Mouse (Mus musculus): ENCODE measurements around the gene Ms4a4c. TPM values are rescaled to one million over a fixed set of nuclear protein-coding genes. Genes with fewer than 3 reads are reported as not detected.
"Not testable (repeated sequence)": the region's sequence is repeated elsewhere in the genome, so short reads cannot be mapped to it uniquely, and the experiment has no call there.

Ms4a4c gene
- polyA plus RNA-seq, 1 experiment from 2014 or later = 1.5 TPM

DNA sequence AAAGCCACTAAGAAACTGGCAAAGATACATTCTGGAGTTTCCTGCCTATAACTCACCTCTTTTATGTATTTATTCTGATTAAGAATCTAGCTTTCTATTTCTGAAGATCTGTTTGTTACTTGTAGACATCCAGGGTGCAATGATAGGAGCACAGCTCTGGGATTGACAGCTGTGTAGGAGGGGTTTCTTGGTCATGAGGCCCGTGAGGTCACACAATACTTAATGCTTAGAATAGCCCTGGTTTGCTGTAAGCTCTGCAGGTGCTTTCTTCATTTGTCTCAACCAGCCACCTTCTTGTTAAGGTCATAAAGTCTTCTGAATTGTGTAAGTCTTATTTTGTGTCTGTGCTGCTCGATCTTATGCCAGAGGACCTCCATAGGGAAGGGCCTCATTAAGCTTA, 15.6 kb upstream of the Ms4a4c start:
- H3K27ac ChIP-seq (ENCODE audit: low read length) = no peak overlapping the region
- no peak overlapping the region for H3K4me3 ChIP-seq (ENCODE audit: low read length)
- no peaks in the 10 kb centered on the region for H3K36me3 ChIP-seq (ENCODE audit: control insufficient read depth, insufficient read depth, low read length)
- no peak overlapping the region for H3K9ac ChIP-seq (ENCODE audit: low read depth, low read length)
- H3K27me3 ChIP-seq (replicated peaks; ENCODE audit: control insufficient read depth, insufficient read depth, low read length) = no peaks in the 10 kb centered on the region
- H3K4me2 ChIP-seq (ENCODE audit: low read depth, low read length) = no peak overlapping the region
- ATAC-seq = no peak
- H3K4me1 ChIP-seq (ENCODE audit: control insufficient read depth, insufficient read depth, low read length) = no peaks in the 10 kb centered on the region
- no peaks in the 10 kb centered on the region for H3K9me3 ChIP-seq (ENCODE audit: control insufficient read depth, low read length)
- 82% methylated on average over 2 of the region's 2 CpGs for WGBS

DNA sequence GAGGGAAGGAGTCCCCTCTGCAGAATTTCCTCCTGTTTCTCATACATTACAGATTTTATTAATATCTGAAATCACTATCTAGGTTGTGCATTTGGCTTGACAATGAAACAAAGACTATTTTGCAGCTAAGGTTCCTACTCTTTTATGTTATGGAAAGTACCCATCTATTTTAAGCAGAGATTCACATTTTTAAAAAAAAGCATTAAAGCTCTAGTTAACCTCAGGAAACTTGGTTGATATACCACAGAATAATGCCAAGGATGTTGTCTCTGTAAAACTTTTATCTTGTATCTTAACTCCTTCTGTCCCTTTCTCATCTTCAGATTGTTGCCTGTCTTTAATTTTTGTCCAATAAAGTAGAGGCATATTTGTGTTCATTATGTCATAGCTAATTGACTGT, 8.8 kb upstream of the Ms4a4c start:
- Histone ChIP-seq H3K9me3 (ENCODE audit: control insufficient read depth, low read length) (no peaks in the 10 kb centered on the region), H3K27me3 (replicated peaks; ENCODE audit: control insufficient read depth, insufficient read depth, low read length) (no peaks in the 10 kb centered on the region), H3K4me1 (ENCODE audit: control insufficient read depth, insufficient read depth, low read length) (no peaks in the 10 kb centered on the region), H3K4me3 (ENCODE audit: low read length) (no peak overlapping the region), H3K4me2 (ENCODE audit: low read depth, low read length) (no peak overlapping the region), H3K36me3 (ENCODE audit: control insufficient read depth, insufficient read depth, low read length) (no peaks in the 10 kb centered on the region), H3K27ac (ENCODE audit: low read length) (no peak overlapping the region), H3K9ac (ENCODE audit: low read depth, low read length) (no peak overlapping the region)
- ATAC-seq = no peak

DNA sequence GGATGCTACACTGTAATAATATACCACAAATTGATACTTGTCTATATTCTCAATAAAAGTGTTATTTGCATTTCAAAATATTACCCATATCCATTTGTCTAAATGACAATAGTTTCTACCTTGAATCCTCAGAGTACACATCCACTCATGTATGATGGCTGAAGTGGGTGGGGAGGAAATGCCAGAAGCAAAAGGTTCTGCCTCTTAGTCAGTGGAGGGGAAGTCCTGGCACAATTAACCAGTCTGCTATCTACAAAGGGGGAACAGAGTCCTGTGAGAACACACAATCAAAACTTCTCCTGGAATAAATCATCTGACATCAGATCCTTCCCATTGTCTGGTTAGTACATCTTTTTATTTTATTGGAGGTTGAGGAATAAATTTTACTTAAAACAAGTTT, 2.9 kb downstream of the Ms4a4c start:
- H3K4me2 ChIP-seq (ENCODE audit: low read depth, low read length) = no peak overlapping the region

DNA sequence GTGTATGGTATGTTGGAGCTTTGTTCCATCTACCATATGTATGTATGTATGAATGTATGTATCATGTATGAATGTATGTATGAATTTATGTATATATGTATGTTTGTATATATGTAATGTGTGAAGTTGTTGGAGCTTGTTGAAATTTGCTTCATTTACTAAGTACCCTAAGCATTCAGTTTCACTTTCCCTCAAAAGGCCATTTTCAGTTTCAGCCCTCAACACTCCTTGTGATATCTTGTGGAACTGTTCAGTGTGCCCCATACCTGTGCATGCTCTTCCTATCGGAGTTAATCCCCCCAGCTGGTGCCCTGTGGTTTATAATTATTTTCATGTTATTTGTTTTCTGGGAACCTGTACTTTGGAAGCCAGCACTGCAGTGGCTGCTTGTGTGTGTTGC, 4.0 kb downstream of the Ms4a4c start:
- WGBS = 91% methylated on average over 1 of the region's 1 CpGs
- no peak for ATAC-seq

More for the DNA sequence above, 2.9 kb downstream of the Ms4a4c start:
- Histone ChIP-seq H3K4me1 (ENCODE audit: control insufficient read depth, insufficient read depth, low read length) (no peaks in the 10 kb centered on the region), H3K27ac (ENCODE audit: low read length) (no peak overlapping the region), H3K9ac (ENCODE audit: low read depth, low read length) (no peak overlapping the region), H3K36me3 (ENCODE audit: control insufficient read depth, insufficient read depth, low read length) (no peaks in the 10 kb centered on the region), H3K27me3 (replicated peaks; ENCODE audit: control insufficient read depth, insufficient read depth, low read length) (no peaks in the 10 kb centered on the region), H3K9me3 (ENCODE audit: control insufficient read depth, low read length) (no peaks in the 10 kb centered on the region), H3K4me3 (ENCODE audit: low read length) (no peak overlapping the region)
- no peak for ATAC-seq

DNA sequence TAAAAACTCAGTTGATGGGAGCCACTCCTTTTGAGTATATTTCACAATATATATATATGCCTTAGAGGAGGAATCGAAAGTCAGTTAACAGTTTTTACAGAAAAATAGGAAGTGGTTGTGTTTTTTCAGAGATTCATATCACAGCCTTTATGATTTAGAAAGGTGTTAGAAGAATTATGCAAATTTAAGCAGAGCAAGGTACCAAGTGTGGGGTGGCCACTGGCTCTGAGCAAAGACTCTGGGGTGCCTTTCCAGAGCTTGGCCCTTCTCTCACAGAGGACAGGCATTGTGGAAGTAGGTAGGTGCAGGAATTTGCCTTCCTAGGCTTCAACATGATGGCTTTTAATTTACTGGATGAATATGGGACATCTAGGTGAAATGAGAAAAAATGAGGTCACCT, 7.1 kb downstream of the Ms4a4c start:
- Histone ChIP-seq H3K27me3 (replicated peaks; ENCODE audit: control insufficient read depth, insufficient read depth, low read length) (no peaks in the 10 kb centered on the region), H3K9ac (ENCODE audit: low read depth, low read length) (no peak overlapping the region), H3K9me3 (ENCODE audit: control insufficient read depth, low read length) (no peaks in the 10 kb centered on the region), H3K4me3 (ENCODE audit: low read length) (no peak overlapping the region), H3K36me3 (ENCODE audit: control insufficient read depth, insufficient read depth, low read length) (no peaks in the 10 kb centered on the region), H3K4me2 (ENCODE audit: low read depth, low read length) (no peak overlapping the region), H3K27ac (ENCODE audit: low read length) (no peak overlapping the region), H3K4me1 (ENCODE audit: control insufficient read depth, insufficient read depth, low read length) (no peaks in the 10 kb centered on the region)
- 77% methylated on average over 1 of the region's 1 CpGs for WGBS
- ATAC-seq = no peak

More for the DNA sequence above, 4.0 kb downstream of the Ms4a4c start:
- Histone ChIP-seq H3K9ac (ENCODE audit: low read depth, low read length) (no peak overlapping the region), H3K36me3 (ENCODE audit: control insufficient read depth, insufficient read depth, low read length) (no peaks in the 10 kb centered on the region), H3K4me3 (ENCODE audit: low read length) (no peak overlapping the region), H3K27ac (ENCODE audit: low read length) (no peak overlapping the region), H3K4me2 (ENCODE audit: low read depth, low read length) (no peak overlapping the region), H3K27me3 (replicated peaks; ENCODE audit: control insufficient read depth, insufficient read depth, low read length) (no peaks in the 10 kb centered on the region), H3K4me1 (ENCODE audit: control insufficient read depth, insufficient read depth, low read length) (no peaks in the 10 kb centered on the region), H3K9me3 (ENCODE audit: control insufficient read depth, low read length) (no peaks in the 10 kb centered on the region)

GRCm38 (mm10) chr19:11414084-11414483, 9.5 kb downstream of the Ms4a4c start:
- Histone ChIP-seq H3K27ac (ENCODE audit: low read length) (no peak overlapping the region), H3K9ac (ENCODE audit: low read depth, low read length) (no peak overlapping the region), H3K4me3 (ENCODE audit: low read length) (no peak overlapping the region), H3K4me1 (ENCODE audit: control insufficient read depth, insufficient read depth, low read length) (no peaks in the 10 kb centered on the region), H3K27me3 (replicated peaks; ENCODE audit: control insufficient read depth, insufficient read depth, low read length) (no peaks in the 10 kb centered on the region), H3K9me3 (ENCODE audit: control insufficient read depth, low read length) (no peaks in the 10 kb centered on the region), H3K36me3 (ENCODE audit: control insufficient read depth, insufficient read depth, low read length) (no peaks in the 10 kb centered on the region), H3K4me2 (ENCODE audit: low read depth, low read length) (no peak overlapping the region)
- no peak for ATAC-seq
- WGBS = 91% methylated on average over 1 of the region's 1 CpGs

GRCm38 (mm10) chr19:11415581-11415980, 11.0 kb downstream of the Ms4a4c start:
- Histone ChIP-seq H3K9ac (ENCODE audit: low read depth, low read length) (no peak overlapping the region), H3K27me3 (replicated peaks; ENCODE audit: control insufficient read depth, insufficient read depth, low read length) (no peaks in the 10 kb centered on the region), H3K36me3 (ENCODE audit: control insufficient read depth, insufficient read depth, low read length) (no peaks in the 10 kb centered on the region), H3K4me3 (ENCODE audit: low read length) (no peak overlapping the region), H3K4me1 (ENCODE audit: control insufficient read depth, insufficient read depth, low read length) (no peaks in the 10 kb centered on the region), H3K27ac (ENCODE audit: low read length) (no peak overlapping the region), H3K9me3 (ENCODE audit: control insufficient read depth, low read length) (no peaks in the 10 kb centered on the region), H3K4me2 (ENCODE audit: low read depth, low read length) (no peak overlapping the region)
- no peak for ATAC-seq
- WGBS = 66% methylated on average over 3 of the region's 3 CpGs

- H3K4me3 ChIP-seq (ENCODE audit: low read length); H3K4me1 ChIP-seq (ENCODE audit: control insufficient read depth, insufficient read depth, low read length); H3K36me3 ChIP-seq (ENCODE audit: control insufficient read depth, insufficient read depth, low read length); H3K27ac ChIP-seq (ENCODE audit: low read length); H3K4me2 ChIP-seq (ENCODE audit: low read depth, low read length); H3K9ac ChIP-seq (ENCODE audit: low read depth, low read length); ATAC-seq; H3K9me3 ChIP-seq (ENCODE audit: control insufficient read depth, low read length); H3K27me3 ChIP-seq (replicated peaks; ENCODE audit: control insufficient read depth, insufficient read depth, low read length): not testable (repeated sequence)
- WGBS = 57% methylated on average over 1 of the region's 3 CpGs
These were observed 14.3 kb downstream of the Ms4a4c start for GRCm38 (mm10) chr19:11418865-11419264.

DNA sequence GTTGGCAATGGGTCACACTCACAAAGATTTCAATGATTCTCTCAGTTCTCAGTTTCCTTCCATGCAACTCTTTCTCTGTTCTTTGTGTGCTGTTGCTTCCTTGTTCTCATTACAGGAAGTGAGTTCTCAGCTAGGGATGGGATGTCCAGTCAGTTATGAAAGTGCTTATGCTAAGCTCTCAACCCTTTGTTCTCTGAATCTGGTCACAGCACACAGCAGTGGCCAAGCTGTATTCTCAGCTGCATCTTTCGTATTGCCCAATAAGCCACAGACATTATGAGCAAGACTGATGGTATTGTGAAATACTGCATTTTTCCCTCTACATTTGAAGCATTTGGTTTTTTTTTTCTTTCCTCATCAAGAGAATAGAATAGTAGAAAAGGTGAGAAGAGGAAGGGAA, 26.6 kb downstream of the Ms4a4c start:
- WGBS = 78% methylated on average over 1 of the region's 1 CpGs
- H3K4me1 ChIP-seq (ENCODE audit: control insufficient read depth, insufficient read depth, low read length); ATAC-seq; H3K9me3 ChIP-seq (ENCODE audit: control insufficient read depth, low read length); H3K9ac ChIP-seq (ENCODE audit: low read depth, low read length); H3K27ac ChIP-seq (ENCODE audit: low read length); H3K36me3 ChIP-seq (ENCODE audit: control insufficient read depth, insufficient read depth, low read length); H3K27me3 ChIP-seq (replicated peaks; ENCODE audit: control insufficient read depth, insufficient read depth, low read length); H3K4me3 ChIP-seq (ENCODE audit: low read length); H3K4me2 ChIP-seq (ENCODE audit: low read depth, low read length): not testable (repeated sequence)

- Histone ChIP-seq H3K9me3 (ENCODE audit: control insufficient read depth, low read length) (no peaks in the 10 kb centered on the region), H3K4me2 (ENCODE audit: low read depth, low read length) (no peak overlapping the region), H3K4me1 (ENCODE audit: control insufficient read depth, insufficient read depth, low read length) (no peaks in the 10 kb centered on the region), H3K9ac (ENCODE audit: low read depth, low read length) (no peak overlapping the region), H3K36me3 (ENCODE audit: control insufficient read depth, insufficient read depth, low read length) (no peaks in the 10 kb centered on the region), H3K27me3 (replicated peaks; ENCODE audit: control insufficient read depth, insufficient read depth, low read length) (no peaks in the 10 kb centered on the region), H3K27ac (ENCODE audit: low read length) (no peak overlapping the region), H3K4me3 (ENCODE audit: low read length) (no peak overlapping the region)
- WGBS = 81% methylated on average over 4 of the region's 4 CpGs
- ATAC-seq = no peak
These were observed 30.7 kb downstream of the Ms4a4c start for GRCm38 (mm10) chr19:11435058-11435834.

All from intestine, embryonic 16.5 days (tissue).